Mouse (Mus musculus) limb, embryonic 12.5 days (tissue): ENCODE data around the gene Myo15b. TPM values are rescaled to one million over a fixed set of nuclear protein-coding genes. Genes with fewer than 3 reads are reported as not detected.

Experiments used
- ATAC-seq: fragments of 200-750 bp; cut with Nextera tagmentation; 2 replicates; pipeline ENCODE4 v1.8.0; 2017; ENCODE audit warnings: low read depth, moderate TSS enrichment; ENCODE audit not compliant: insufficient number of reproducible peaks, insufficient read depth, low FRiP score, low TSS enrichment
- H3K27ac ChIP-seq: fragments of 300-500 bp; sonication (generic); 2 replicates; pipeline ENCODE4 v1.5.1; 2016; ENCODE audit warnings: mild to moderate bottlenecking, moderate library complexity
- H3K27me3 ChIP-seq: fragments of 300-500 bp; sonication (generic); 2 replicates; pipeline ENCODE4 v1.6.1; 2016; ENCODE audit warnings: mild to moderate bottlenecking, moderate library complexity
- H3K36me3 ChIP-seq: fragments of 300-500 bp; sonication (generic); 2 replicates; pipeline ENCODE4 v1.6.1; 2016; ENCODE audit warnings: mild to moderate bottlenecking, moderate library complexity
- H3K4me1 ChIP-seq: fragments of 300-500 bp; sonication (generic); replicated peaks from 2 replicates; pipeline ENCODE4 v1.6.1; 2016
- H3K4me2 ChIP-seq: fragments of 300-500 bp; sonication (generic); 2 replicates; pipeline ENCODE4 v1.6.1; 2016; ENCODE audit warnings: mild to moderate bottlenecking, moderate library complexity
- H3K4me3 ChIP-seq: fragments of 300-500 bp; sonication (generic); replicated peaks from 2 replicates; pipeline ENCODE4 v1.5.1; 2016; ENCODE audit warnings: mild to moderate bottlenecking
- H3K9ac ChIP-seq: fragments of 300-500 bp; sonication (generic); replicated peaks from 2 replicates; pipeline ENCODE4 v1.6.1; 2016; ENCODE audit warnings: mild to moderate bottlenecking, moderate library complexity
- H3K9me3 ChIP-seq: fragments of 300-500 bp; sonication (generic); 2 replicates; pipeline ENCODE4 v1.6.1; 2016; ENCODE audit warnings: mild to moderate bottlenecking, moderate library complexity
- WGBS: fragments of 180-500 bp; shearing (Covaris S2); methylation state at CpG from one replicate; pipeline ENCODE4 v1.1.7; 2016; 5-methylcytosine and 5-hydroxymethylcytosine counted together
- polyA plus RNA-seq: library from polyadenylated mRNA; unstranded; fragments of >200 nt; fragmentation: Nextera tagmentation; extraction: Ambion mirVana; gene quantifications from 2 replicates; pipeline ENCODE4 v1.2.1, GENCODE M21; 2016

Gene Myo15b
- polyA plus RNA-seq, 1 experiment from 2014 or later: not detected

GRCm38 (mm10) chr11:115817331-115817730 is 40.9 kb upstream of the Myo15b start:
- WGBS: 89% methylated on average over 5 of the region's 5 CpGs
- Histone ChIP-seq H3K36me3 (peaks cover 47% of the 10 kb centered on the region), H3K9ac (no peak overlapping the region)

GRCm38 (mm10) chr11:115819915-115820623 is 38.1 kb upstream of the Myo15b start:
- 88% methylated on average over 16 of the region's 16 CpGs for WGBS
- peaks cover 53% of the 10 kb centered on the region for H3K36me3 ChIP-seq

More at GRCm38 (mm10) chr11:115817331-115817730, 40.9 kb upstream of the Myo15b start:
- Histone ChIP-seq H3K4me3 (no peak overlapping the region), H3K4me2 (no peak overlapping the region), H3K27me3 (no peaks in the 10 kb centered on the region), H3K4me1 (peaks cover 23% of the 10 kb centered on the region), H3K27ac (no peak overlapping the region), H3K9me3 (no peaks in the 10 kb centered on the region)
- no peak for ATAC-seq

GRCm38 (mm10) chr11:115821001-115821400 is 37.2 kb upstream of the Myo15b start:
- no peak overlapping the region for H3K4me3 ChIP-seq
- WGBS: 84% methylated on average over 4 of the region's 4 CpGs
- H3K27ac ChIP-seq: no peak overlapping the region
- H3K36me3 ChIP-seq: peaks cover 53% of the 10 kb centered on the region
- H3K9ac ChIP-seq: no peak overlapping the region
- no peak for ATAC-seq
- no peaks in the 10 kb centered on the region for H3K9me3 ChIP-seq
- peaks cover 18% of the 10 kb centered on the region for H3K4me1 ChIP-seq
- H3K27me3 ChIP-seq: peaks cover 31% of the 10 kb centered on the region
- H3K4me2 ChIP-seq: no peak overlapping the region

More at GRCm38 (mm10) chr11:115819915-115820623, 38.1 kb upstream of the Myo15b start:
- Histone ChIP-seq H3K4me2 (no peak overlapping the region), H3K9ac (no peak overlapping the region), H3K27me3 (peaks cover 22% of the 10 kb centered on the region), H3K9me3 (no peaks in the 10 kb centered on the region), H3K4me3 (no peak overlapping the region), H3K27ac (no peak overlapping the region), H3K4me1 (peaks cover 27% of the 10 kb centered on the region)
- ATAC-seq: no peak

GRCm38 (mm10) chr11:115823774-115824740 is 34.1 kb upstream of the Myo15b start, which contains the start of gene Llgl2:
Gene Llgl2, plus strand, starts transcription at chr11:115824049.
- peak; percentile 91 for ATAC-seq
- H3K9ac ChIP-seq: peak within 1 kb of the TSS; percentile 65
- peaks cover 34% of the 10 kb centered on the region for H3K36me3 ChIP-seq
- peak within 1 kb of the TSS; percentile 7; the same call in 1 of the 2 replicates for H3K27ac ChIP-seq
- H3K27me3 ChIP-seq: peaks cover 38% of the 10 kb centered on the region
- peaks cover 21% of the 10 kb centered on the region for H3K4me1 ChIP-seq
- H3K4me2 ChIP-seq: peak within 1 kb of the TSS; percentile 93
- H3K4me3 ChIP-seq: peak within 1 kb of the TSS; percentile 60
- H3K9me3 ChIP-seq: no peaks in the 10 kb centered on the region
- WGBS: under 1% methylated on average over 87 of the region's 87 CpGs

GRCm38 (mm10) chr11:115824813-115825212 is 33.4 kb upstream of the Myo15b start:
- peaks cover 31% of the 10 kb centered on the region for H3K36me3 ChIP-seq
- peak overlapping the region; percentile 93 for H3K4me2 ChIP-seq
- ATAC-seq: no peak
- peak overlapping the region; percentile 60 for H3K4me3 ChIP-seq
- H3K4me1 ChIP-seq: peaks cover 24% of the 10 kb centered on the region
- WGBS: 19% methylated on average over 11 of the region's 11 CpGs
- peak overlapping the region; percentile 65; the same call in 1 of the 2 replicates for H3K9ac ChIP-seq
- no peak overlapping the region for H3K27ac ChIP-seq
- peaks cover 39% of the 10 kb centered on the region for H3K27me3 ChIP-seq
- H3K9me3 ChIP-seq: no peaks in the 10 kb centered on the region

GRCm38 (mm10) chr11:115826487-115826886 is 31.7 kb upstream of the Myo15b start:
- Histone ChIP-seq H3K9me3 (no peaks in the 10 kb centered on the region), H3K36me3 (peaks cover 14% of the 10 kb centered on the region), H3K4me3 (no peak overlapping the region), H3K9ac (no peak overlapping the region), H3K27ac (no peak overlapping the region), H3K27me3 (peaks cover 54% of the 10 kb centered on the region), H3K4me2 (no peak overlapping the region), H3K4me1 (peaks cover 35% of the 10 kb centered on the region)
- WGBS: 49% methylated on average over 5 of the region's 5 CpGs
- ATAC-seq: no peak

GRCm38 (mm10) chr11:115827624-115828023 is 30.6 kb upstream of the Myo15b start:
- Histone ChIP-seq H3K9me3 (no peaks in the 10 kb centered on the region), H3K27me3 (peaks cover 58% of the 10 kb centered on the region), H3K4me1 (peaks cover 46% of the 10 kb centered on the region), H3K27ac (no peak overlapping the region), H3K9ac (no peak overlapping the region), H3K36me3 (peaks cover 2% of the 10 kb centered on the region), H3K4me3 (no peak overlapping the region), H3K4me2 (no peak overlapping the region)
- 87% methylated on average over 6 of the region's 6 CpGs for WGBS
- no peak for ATAC-seq

GRCm38 (mm10) chr11:115829036-115829435 is 29.2 kb upstream of the Myo15b start:
- H3K4me2 ChIP-seq: no peak overlapping the region

GRCm38 (mm10) chr11:115830550-115831325 is 27.5 kb upstream of the Myo15b start:
- no peak overlapping the region; the same call in 1 of the 2 replicates for H3K9ac ChIP-seq
- H3K4me3 ChIP-seq: no peak overlapping the region
- H3K27ac ChIP-seq: no peak overlapping the region
- 18% methylated on average over 25 of the region's 25 CpGs for WGBS
- ATAC-seq: no peak
- peaks cover 60% of the 10 kb centered on the region for H3K4me1 ChIP-seq
- H3K9me3 ChIP-seq: no peaks in the 10 kb centered on the region
- H3K36me3 ChIP-seq: no peaks in the 10 kb centered on the region
- peaks cover 29% of the 10 kb centered on the region for H3K27me3 ChIP-seq
- peak overlapping the region; percentile 4; the same call in 1 of the 2 replicates for H3K4me2 ChIP-seq

More at GRCm38 (mm10) chr11:115829036-115829435, 29.2 kb upstream of the Myo15b start:
- no peak for ATAC-seq
- no peak overlapping the region for H3K4me3 ChIP-seq
- no peak overlapping the region for H3K27ac ChIP-seq
- H3K36me3 ChIP-seq: no peaks in the 10 kb centered on the region
- H3K4me1 ChIP-seq: peaks cover 52% of the 10 kb centered on the region
- no peaks in the 10 kb centered on the region for H3K9me3 ChIP-seq
- H3K9ac ChIP-seq: no peak overlapping the region
- H3K27me3 ChIP-seq: peaks cover 46% of the 10 kb centered on the region
- WGBS: 57% methylated on average over 4 of the region's 4 CpGs

GRCm38 (mm10) chr11:115831518-115831917 is 26.7 kb upstream of the Myo15b start:
- 0 out of 2 replicates have a peak overlapping the region, but pooled peaks have one; percentile 4 for H3K4me2 ChIP-seq
- H3K4me1 ChIP-seq: peaks cover 60% of the 10 kb centered on the region
- H3K36me3 ChIP-seq: no peaks in the 10 kb centered on the region
- no peak overlapping the region for H3K4me3 ChIP-seq
- no peak for ATAC-seq
- H3K9me3 ChIP-seq: no peaks in the 10 kb centered on the region
- peaks cover 25% of the 10 kb centered on the region for H3K27me3 ChIP-seq
- H3K27ac ChIP-seq: no peak overlapping the region
- 38% methylated on average over 3 of the region's 3 CpGs for WGBS
- no peak overlapping the region for H3K9ac ChIP-seq
